In genomic region chr9:77544354-77545067, GRCm38 (mm10) we compare ENCODE assay signal across 8 mouse cellular contexts. TPM values are rescaled to one million over a fixed set of nuclear protein-coding genes. Genes with fewer than 3 reads are reported as not detected.
DNase-seq lines count a peak whose midpoint lies in the region; ATAC-seq lines count a peak whose summit lies in the region.

Lrrc1 (minus strand) TSS chr9:77544870.

- no peaks in the 10 kb centered on the region for H3K9me3 ChIP-seq in hindbrain, embryonic 15.5 days

- DNase-seq in R1 (ENCODE audit: low read depth, low spot score): peak; percentile 85
- peak; percentile 87 to 93 for DNase-seq in cerebellum, postnatal 25 days
- DNase-seq in frontal cortex, postnatal 36 days (ENCODE audit: low spot score in 2 of 2): peak; percentile 81
- DNase-seq in left cerebral cortex, adult 11 months (ENCODE audit: low spot score): peak; percentile 73
- DNase-seq in lung, postnatal 4 days: peak; percentile 93
- DNase-seq in right cerebral cortex, adult 2 months (ENCODE audit: low spot score in 2 of 2): peak; percentile 80 to 81
- DNase-seq in urinary bladder, postnatal 14 days (ENCODE audit: low spot score): peak; percentile 91

- H3K36me3 ChIP-seq in hindbrain, embryonic 15.5 days: no peaks in the 10 kb centered on the region

- ATAC-seq in hindbrain, embryonic 15.5 days (ENCODE audit: low FRiP score, low read depth): peak; percentile 93

- under 1% methylated on average over 79 of the region's 88 CpGs for WGBS in hindbrain, embryonic 15.5 days

- H3K27me3 ChIP-seq in hindbrain, embryonic 15.5 days: no peaks in the 10 kb centered on the region

- peak within 1 kb of the TSS; percentile 82 for H3K27ac ChIP-seq in hindbrain, embryonic 15.5 days (replicated peaks)

- peak within 1 kb of the TSS; percentile 66 for H3K9ac ChIP-seq in hindbrain, embryonic 15.5 days

- H3K4me2 ChIP-seq in hindbrain, embryonic 15.5 days: peak within 1 kb of the TSS; percentile 96

- H3K4me3 ChIP-seq in hindbrain, embryonic 15.5 days: peak within 1 kb of the TSS; percentile 87

- peaks cover 22% of the 10 kb centered on the region for H3K4me1 ChIP-seq in hindbrain, embryonic 15.5 days (replicated peaks)

RNA-seq across cellular contexts. Expression of gene Lrrc1, which starts in this region (rescaled TPM):
- polyA plus RNA-seq in hindbrain, embryonic 15.5 days (2015; fragmentation: Nextera tagmentation; extraction: Ambion mirVana): 4.3 and 5.9 TPM in 2 replicates

Comparison
In these comparisons a context has a peak if more than half of its experiments do, and no peak if none do; other contexts are left out.
1. Peak in every context shown above with its lines: DNase-seq, ATAC-seq, H3K4me3 ChIP-seq and H3K27ac ChIP-seq.